Mouse (Mus musculus): Measurements from ENCODE around the gene Mical3.

DNA sequence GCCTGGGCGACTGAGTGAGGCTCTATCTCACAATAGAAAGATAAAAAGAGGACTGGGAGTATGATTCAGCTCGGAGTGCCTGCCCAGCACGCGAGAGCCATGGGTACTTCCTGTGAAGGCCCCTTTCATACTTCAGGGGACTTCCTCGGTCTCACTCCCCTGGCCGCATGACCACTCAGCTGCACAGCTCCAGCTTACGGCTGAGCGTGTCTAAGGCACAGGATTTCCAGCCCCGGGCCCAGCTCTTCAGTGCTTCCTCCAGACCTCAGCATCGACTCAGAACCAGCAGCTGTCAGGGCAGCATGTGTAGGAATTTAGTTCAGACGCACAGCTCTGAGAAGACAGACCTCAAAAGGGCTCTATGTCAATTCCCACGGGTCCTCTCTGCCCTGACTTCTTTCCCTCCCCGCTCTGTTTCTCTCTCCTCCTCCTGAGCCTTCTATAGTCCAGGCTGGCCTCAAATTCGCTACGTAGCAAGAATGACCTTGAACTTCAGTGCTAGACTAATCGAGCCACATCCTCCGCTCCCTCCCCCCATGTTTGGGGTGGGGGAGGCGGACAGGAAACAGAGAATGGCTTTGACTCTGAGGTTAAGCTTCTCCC, 152.7 kb downstream of the Mical3 start:
- TF ChIP-seq POLR2A (IDR thresholded peaks at IDR 0.05; ENCODE audit: low read depth, low read length) (no peak), CTCF (IDR thresholded peaks at IDR 0.05; ENCODE audit: borderline replicate concordance, insufficient read depth, low read length) (no peak)
